Mouse (Mus musculus) embryonic facial prominence, embryonic 15.5 days (tissue): ENCODE measurements at regions not wholly inside any gene's neighbourhood (a gene's known extent, or its start where the extent isn't known, plus 50 kb on each side); places are given as distances from the start of the nearest gene placed in this dataset.

Experiments used
- ATAC-seq: fragments of 200-750 bp; cut with Nextera tagmentation; 2 replicates; pipeline ENCODE4 v1.8.0; 2017; ENCODE audit warnings: low read depth, moderate TSS enrichment; ENCODE audit not compliant: insufficient number of reproducible peaks, low FRiP score, low TSS enrichment
- H3K27ac ChIP-seq: fragments of 300-500 bp; sonication (generic); replicated peaks from 2 replicates; pipeline ENCODE4 v1.5.1; 2015; ENCODE audit warnings: mild to moderate bottlenecking, inconsistent platforms
- H3K27me3 ChIP-seq: fragments of 300-500 bp; sonication (generic); 2 replicates; pipeline ENCODE4 v1.6.1; 2015; ENCODE audit warnings: inconsistent platforms
- H3K36me3 ChIP-seq: fragments of 300-500 bp; sonication (generic); 2 replicates; pipeline ENCODE4 v1.6.1; 2015; ENCODE audit warnings: mild to moderate bottlenecking, inconsistent platforms
- H3K4me1 ChIP-seq: fragments of 300-500 bp; sonication (generic); 2 replicates; pipeline ENCODE4 v1.6.1; 2015; ENCODE audit warnings: inconsistent platforms
- H3K4me2 ChIP-seq: fragments of 300-500 bp; sonication (generic); replicated peaks from 2 replicates; pipeline ENCODE4 v1.6.1; 2015; ENCODE audit warnings: mild to moderate bottlenecking, inconsistent platforms
- H3K4me3 ChIP-seq: fragments of 300-500 bp; sonication (generic); replicated peaks from 2 replicates; pipeline ENCODE4 v1.5.1; 2015; ENCODE audit warnings: mild to moderate bottlenecking, inconsistent platforms
- H3K9ac ChIP-seq: fragments of 300-500 bp; sonication (generic); 2 replicates; pipeline ENCODE4 v1.6.1; 2015; ENCODE audit warnings: inconsistent platforms
- H3K9me3 ChIP-seq: fragments of 300-500 bp; sonication (generic); replicated peaks from 2 replicates; pipeline ENCODE4 v1.6.1; 2016; ENCODE audit warnings: inconsistent platforms
- WGBS: fragments of 180-500 bp; shearing (Covaris S2); methylation state at CpG from one replicate; pipeline ENCODE4 v1.1.7; 2015; 5-methylcytosine and 5-hydroxymethylcytosine counted together

GRCm38 (mm10) chr12:21519058-21519457, 101.6 kb upstream of the Ywhaq start:
- 60% methylated on average over 3 of the region's 3 CpGs for WGBS
- Histone ChIP-seq H3K9ac (no peak overlapping the region), H3K27me3 (no peaks in the 10 kb centered on the region), H3K9me3 (no peaks in the 10 kb centered on the region), H3K4me3 (no peak overlapping the region), H3K4me2 (no peak overlapping the region), H3K4me1 (no peaks in the 10 kb centered on the region), H3K36me3 (no peaks in the 10 kb centered on the region), H3K27ac (no peak overlapping the region)
- ATAC-seq: no peak

GRCm38 (mm10) chr12:21512736-21513135, 95.3 kb upstream of the Ywhaq start:
- Histone ChIP-seq H3K4me2 (no peak overlapping the region), H3K9me3 (no peaks in the 10 kb centered on the region)

DNA sequence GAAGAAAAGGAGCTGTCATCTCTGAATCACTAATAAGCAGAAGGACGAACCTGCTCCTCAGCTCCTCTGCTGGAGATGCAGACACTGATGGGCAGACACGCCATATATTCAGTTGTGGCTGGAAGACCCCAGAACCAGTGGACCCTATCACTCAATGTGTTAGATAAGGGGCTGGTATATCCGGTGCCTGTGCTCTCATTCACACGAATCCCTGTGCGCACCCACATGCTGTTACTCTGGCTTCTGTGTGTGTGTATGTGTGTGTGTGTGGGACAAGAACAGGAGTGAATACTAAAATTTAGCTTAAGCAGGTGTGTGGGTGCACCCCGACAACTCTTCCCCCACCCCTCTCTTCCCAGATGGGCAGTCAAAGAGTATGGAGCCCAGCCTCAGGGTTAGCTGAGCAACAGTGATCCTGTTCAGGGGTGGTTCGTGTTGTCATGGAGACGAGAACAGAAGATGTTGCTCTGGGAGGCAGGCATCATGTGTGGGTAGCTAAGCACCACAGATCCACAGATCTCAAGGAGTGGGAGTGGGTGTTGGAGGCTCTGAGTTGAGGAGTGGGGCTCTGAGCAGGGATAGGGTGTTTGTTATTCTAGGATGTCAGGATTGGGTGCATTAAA, 93.7 kb upstream of the Ywhaq start:
- Histone ChIP-seq H3K9me3 (no peaks in the 10 kb centered on the region), H3K27me3 (no peaks in the 10 kb centered on the region), H3K4me1 (no peaks in the 10 kb centered on the region), H3K27ac (no peak overlapping the region), H3K4me2 (no peak overlapping the region), H3K4me3 (no peak overlapping the region), H3K9ac (no peak overlapping the region), H3K36me3 (no peaks in the 10 kb centered on the region)
- WGBS: 79% methylated on average over 8 of the region's 8 CpGs
- no peak for ATAC-seq

More at GRCm38 (mm10) chr12:21512736-21513135, 95.3 kb upstream of the Ywhaq start:
- H3K4me1 ChIP-seq: no peaks in the 10 kb centered on the region
- WGBS: 70% methylated on average over 2 of the region's 2 CpGs
- H3K27me3 ChIP-seq: no peaks in the 10 kb centered on the region
- H3K9ac ChIP-seq: no peak overlapping the region
- no peak overlapping the region for H3K4me3 ChIP-seq
- H3K36me3 ChIP-seq: no peaks in the 10 kb centered on the region
- no peak for ATAC-seq
- no peak overlapping the region for H3K27ac ChIP-seq

DNA sequence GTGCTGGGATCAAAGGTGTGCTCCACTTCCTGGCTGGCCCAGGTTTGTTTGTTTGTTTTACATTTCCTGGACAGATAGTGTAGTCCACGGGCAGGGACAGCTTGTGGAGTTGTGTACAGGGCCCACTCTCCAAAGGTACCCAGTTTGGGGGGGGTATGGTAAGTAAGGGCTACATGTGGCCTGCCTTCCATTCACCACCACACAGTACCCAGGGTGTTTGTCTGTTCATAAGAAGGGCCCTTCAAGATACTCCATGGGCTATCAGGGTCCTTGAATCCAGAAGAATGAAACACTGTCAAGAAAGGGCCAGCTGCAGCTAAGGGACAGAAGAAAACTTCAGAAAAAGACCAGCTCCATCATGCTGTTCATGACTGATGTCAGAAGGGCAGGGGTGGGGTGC, 89.6 kb upstream of the Ywhaq start:
- no peak overlapping the region for H3K9ac ChIP-seq
- H3K36me3 ChIP-seq: no peaks in the 10 kb centered on the region
- no peak overlapping the region for H3K4me3 ChIP-seq
- H3K4me1 ChIP-seq: no peaks in the 10 kb centered on the region
- no peak overlapping the region for H3K27ac ChIP-seq
- WGBS: 48% methylated on average over 1 of the region's 1 CpGs
- no peaks in the 10 kb centered on the region for H3K27me3 ChIP-seq
- no peak for ATAC-seq
- H3K9me3 ChIP-seq: no peaks in the 10 kb centered on the region
- no peak overlapping the region for H3K4me2 ChIP-seq

DNA sequence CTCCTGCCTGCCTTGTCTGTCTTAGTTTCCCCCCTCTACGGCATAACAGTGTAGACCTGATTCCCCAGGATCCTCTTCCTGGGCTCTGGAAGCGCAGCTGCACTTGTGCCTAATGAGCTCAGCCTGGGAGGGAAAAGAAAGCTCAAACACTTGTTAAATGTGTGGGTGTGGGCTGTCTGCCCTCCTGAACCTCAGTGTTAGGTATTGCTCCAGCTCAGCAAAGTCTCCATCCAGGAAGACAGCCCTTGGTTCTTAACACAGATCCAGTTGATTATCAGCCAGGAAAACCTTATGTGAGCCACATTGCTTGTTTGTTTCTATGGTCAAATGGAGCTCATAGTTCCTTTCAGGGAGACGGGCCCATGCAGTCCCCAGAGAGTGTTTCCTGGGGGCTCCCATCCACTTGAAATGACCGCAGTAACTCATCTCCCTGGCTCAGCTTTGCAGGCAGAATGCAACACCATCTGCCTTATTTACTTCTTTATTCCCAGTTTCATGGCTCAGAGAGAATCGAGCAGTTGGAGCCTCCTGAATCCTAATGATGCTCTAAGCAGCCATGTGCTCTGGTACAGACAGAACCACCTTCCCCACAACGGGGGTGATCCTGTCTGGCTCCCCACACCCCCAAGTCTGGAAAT, 88.4 kb upstream of the Ywhaq start:
- Histone ChIP-seq H3K27ac (no peak overlapping the region), H3K36me3 (no peaks in the 10 kb centered on the region), H3K4me3 (no peak overlapping the region), H3K4me1 (no peaks in the 10 kb centered on the region), H3K27me3 (no peaks in the 10 kb centered on the region), H3K9ac (no peak overlapping the region), H3K9me3 (no peaks in the 10 kb centered on the region), H3K4me2 (no peak overlapping the region)
- 70% methylated on average over 6 of the region's 6 CpGs for WGBS
- ATAC-seq: no peak

DNA sequence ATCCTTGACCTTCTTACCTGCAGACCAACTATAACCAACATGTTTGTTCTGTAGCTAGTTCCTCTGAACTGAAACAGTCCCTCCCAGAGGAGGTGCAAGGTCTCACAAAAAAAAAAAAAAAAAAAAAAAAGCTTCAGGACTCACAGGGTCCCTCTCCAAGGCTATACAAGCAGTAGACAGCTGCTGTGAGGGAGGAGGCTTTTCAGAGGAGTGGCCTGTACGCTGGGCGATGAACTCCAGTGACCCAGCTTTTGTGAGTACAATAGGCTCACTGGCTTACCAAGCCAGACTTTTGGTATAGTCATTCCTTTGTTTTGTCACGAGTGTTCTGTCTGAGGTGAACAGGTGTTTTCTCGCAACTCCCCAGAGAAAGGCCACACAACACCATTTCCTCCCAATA, 85.8 kb upstream of the Ywhaq start:
- Histone ChIP-seq H3K9ac (no peak overlapping the region), H3K4me1 (no peaks in the 10 kb centered on the region), H3K9me3 (no peaks in the 10 kb centered on the region), H3K4me2 (no peak overlapping the region), H3K27me3 (no peaks in the 10 kb centered on the region), H3K36me3 (no peaks in the 10 kb centered on the region), H3K4me3 (no peak overlapping the region), H3K27ac (no peak overlapping the region)
- ATAC-seq: no peak
- 81% methylated on average over 4 of the region's 4 CpGs for WGBS

GRCm38 (mm10) chr12:21496974-21497373, 79.5 kb upstream of the Ywhaq start:
- no peak overlapping the region for H3K4me2 ChIP-seq
- H3K9ac ChIP-seq: no peak overlapping the region
- no peaks in the 10 kb centered on the region for H3K4me1 ChIP-seq
- no peaks in the 10 kb centered on the region for H3K9me3 ChIP-seq
- H3K36me3 ChIP-seq: no peaks in the 10 kb centered on the region
- 85% methylated on average over 5 of the region's 5 CpGs for WGBS
- ATAC-seq: no peak
- H3K4me3 ChIP-seq: no peak overlapping the region
- no peak overlapping the region for H3K27ac ChIP-seq
- H3K27me3 ChIP-seq: no peaks in the 10 kb centered on the region

DNA sequence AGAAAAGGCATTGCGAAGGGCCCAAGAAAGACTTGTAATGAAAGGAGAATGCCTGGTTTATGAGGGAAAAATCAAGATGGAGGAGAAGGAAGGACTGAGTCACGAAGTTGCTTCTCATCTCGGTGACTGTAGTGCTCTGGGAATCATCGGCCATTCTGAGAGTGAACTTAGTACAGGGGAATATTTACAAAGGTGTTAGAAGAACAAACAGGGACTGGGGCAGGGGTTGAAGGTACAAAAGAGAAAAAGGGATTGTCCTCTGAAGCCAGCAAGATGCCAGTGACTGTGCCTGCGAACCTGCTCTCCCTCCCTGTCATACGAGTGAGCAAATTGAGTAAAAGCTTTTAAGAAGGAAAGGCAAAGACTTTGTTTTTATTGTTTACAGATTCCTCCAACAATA, 78.1 kb upstream of the Ywhaq start:
- no peak for ATAC-seq
- no peaks in the 10 kb centered on the region for H3K9me3 ChIP-seq
- no peaks in the 10 kb centered on the region for H3K36me3 ChIP-seq
- no peak overlapping the region for H3K4me2 ChIP-seq
- no peak overlapping the region for H3K27ac ChIP-seq
- WGBS: 85% methylated on average over 6 of the region's 6 CpGs
- no peak overlapping the region for H3K9ac ChIP-seq
- no peaks in the 10 kb centered on the region for H3K4me1 ChIP-seq
- no peak overlapping the region for H3K4me3 ChIP-seq
- no peaks in the 10 kb centered on the region for H3K27me3 ChIP-seq

DNA sequence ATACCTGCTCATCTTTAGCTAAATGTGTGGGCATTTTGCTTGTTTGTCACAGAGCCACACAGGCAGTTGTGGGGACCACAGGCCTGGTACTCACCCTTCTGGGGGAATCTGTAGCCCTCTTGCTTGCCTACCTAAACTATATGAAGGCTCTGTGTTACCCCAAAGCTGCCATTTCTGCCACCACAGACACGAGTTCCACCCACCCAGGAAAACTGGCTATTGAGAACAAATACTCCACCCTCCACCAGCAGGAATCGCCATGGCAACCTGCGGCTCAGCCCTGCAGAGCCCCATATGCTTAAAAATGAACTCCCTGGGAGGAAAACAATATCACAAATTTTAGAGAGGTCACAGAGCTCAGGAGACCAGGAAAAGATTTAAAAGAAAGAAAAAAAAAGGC, 76.0 kb upstream of the Ywhaq start:
- 49% methylated on average over 3 of the region's 3 CpGs for WGBS
- no peak overlapping the region for H3K4me2 ChIP-seq
- ATAC-seq: no peak
- no peaks in the 10 kb centered on the region for H3K36me3 ChIP-seq
- H3K4me1 ChIP-seq: no peaks in the 10 kb centered on the region
- no peak overlapping the region for H3K9ac ChIP-seq
- H3K4me3 ChIP-seq: no peak overlapping the region
- H3K27me3 ChIP-seq: no peaks in the 10 kb centered on the region
- H3K27ac ChIP-seq: no peak overlapping the region
- H3K9me3 ChIP-seq: no peaks in the 10 kb centered on the region

GRCm38 (mm10) chr12:21492549-21493291, 75.3 kb upstream of the Ywhaq start:
- Histone ChIP-seq H3K4me2 (no peak overlapping the region), H3K36me3 (no peaks in the 10 kb centered on the region), H3K4me3 (no peak overlapping the region), H3K27me3 (no peaks in the 10 kb centered on the region), H3K9me3 (no peaks in the 10 kb centered on the region), H3K9ac (no peak overlapping the region), H3K4me1 (no peaks in the 10 kb centered on the region), H3K27ac (no peak overlapping the region)
- WGBS: 83% methylated on average over 8 of the region's 8 CpGs
- no peak for ATAC-seq

GRCm38 (mm10) chr12:21481644-21482043, 64.2 kb upstream of the Ywhaq start:
- 77% methylated on average over 2 of the region's 2 CpGs for WGBS

More at GRCm38 (mm10) chr12:21481644-21482043, 64.2 kb upstream of the Ywhaq start:
- Histone ChIP-seq H3K27me3 (no peaks in the 10 kb centered on the region), H3K27ac (no peak overlapping the region), H3K4me1 (no peaks in the 10 kb centered on the region), H3K9ac (no peak overlapping the region), H3K4me2 (no peak overlapping the region), H3K36me3 (no peaks in the 10 kb centered on the region), H3K9me3 (no peaks in the 10 kb centered on the region), H3K4me3 (no peak overlapping the region)
- no peak for ATAC-seq
